In the genomic region with DNA sequence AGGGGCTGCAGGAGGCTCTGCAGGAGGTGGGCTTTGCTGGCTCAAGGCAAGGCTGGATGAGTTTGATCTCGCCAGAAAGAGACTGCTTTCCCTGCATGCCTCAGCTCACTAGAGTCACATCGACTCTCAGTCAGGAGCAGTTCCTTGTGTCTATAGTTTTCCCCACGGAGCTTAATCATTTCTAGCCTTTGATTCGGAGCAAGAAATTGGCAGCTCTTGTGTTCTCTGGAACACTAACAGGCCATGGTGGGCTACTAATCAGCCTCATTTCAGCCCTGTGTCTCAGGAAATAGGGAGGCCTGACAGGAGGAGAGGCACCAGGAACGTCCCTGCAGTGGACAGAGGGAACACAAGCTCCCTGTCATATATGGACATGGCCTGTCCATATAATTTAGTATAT, we compare ENCODE assay signal across 30 mouse cellular contexts. TPM values are rescaled to one million over a fixed set of nuclear protein-coding genes. Genes with fewer than 3 reads are reported as not detected.
"Had no signal": no experiment of that assay in that cellular context is flagged by ENCODE, and none has a peak within 500 bp of the region (broad histone marks: within the 10 kb centered on the region; RNA-seq: fewer than 3 reads in every experiment).

No protein-coding gene starts in this region.

- H3K4me3 ChIP-seq: embryonic facial prominence, embryonic 10.5 days; embryonic facial prominence, embryonic 12.5 days; embryonic facial prominence, embryonic 13.5 days; embryonic facial prominence, embryonic 15.5 days; erythroblast, embryonic 14.5 days; forebrain, embryonic 10.5 days; forebrain, embryonic 12.5 days; forebrain, embryonic 13.5 days; forebrain, embryonic 15.5 days; gastrocnemius, adult 2 months had no signal

- H3K9ac ChIP-seq: embryonic facial prominence, embryonic 12.5 days; embryonic facial prominence, embryonic 13.5 days; embryonic facial prominence, embryonic 15.5 days; forebrain, embryonic 12.5 days; forebrain, embryonic 13.5 days; forebrain, embryonic 15.5 days; forebrain, postnatal 0 days had no signal

- H3K4me2 ChIP-seq: embryonic facial prominence, embryonic 12.5 days; embryonic facial prominence, embryonic 13.5 days; embryonic facial prominence, embryonic 15.5 days; forebrain, embryonic 12.5 days; forebrain, embryonic 13.5 days; forebrain, embryonic 15.5 days had no signal

- H3K36me3 ChIP-seq: embryonic facial prominence, embryonic 10.5 days; embryonic facial prominence, embryonic 12.5 days; embryonic facial prominence, embryonic 13.5 days; embryonic facial prominence, embryonic 15.5 days; forebrain, embryonic 10.5 days; forebrain, embryonic 12.5 days; forebrain, embryonic 15.5 days had no signal

- ATAC-seq: forebrain, embryonic 13.5 days; forebrain, embryonic 14.5 days; forebrain, embryonic 15.5 days; forebrain, embryonic 16.5 days; forebrain, postnatal 0 days had no signal

- H3K9me3 ChIP-seq: embryonic facial prominence, embryonic 10.5 days; embryonic facial prominence, embryonic 12.5 days; embryonic facial prominence, embryonic 13.5 days; embryonic facial prominence, embryonic 15.5 days; forebrain, embryonic 10.5 days; forebrain, embryonic 12.5 days; forebrain, embryonic 13.5 days; forebrain, embryonic 15.5 days had no signal

- H3K27ac ChIP-seq: embryonic facial prominence, embryonic 10.5 days; embryonic facial prominence, embryonic 12.5 days; embryonic facial prominence, embryonic 13.5 days; embryonic facial prominence, embryonic 15.5 days; forebrain, embryonic 10.5 days; forebrain, embryonic 12.5 days; forebrain, embryonic 13.5 days; forebrain, embryonic 15.5 days; gastrocnemius, adult 2 months had no signal

- H3K4me1 ChIP-seq: embryonic facial prominence, embryonic 12.5 days; embryonic facial prominence, embryonic 13.5 days; embryonic facial prominence, embryonic 15.5 days; forebrain, embryonic 12.5 days; forebrain, embryonic 15.5 days had no signal

- H3K27me3 ChIP-seq: embryonic facial prominence, embryonic 13.5 days; embryonic facial prominence, embryonic 15.5 days; forebrain, embryonic 12.5 days; forebrain, embryonic 13.5 days; forebrain, embryonic 15.5 days had no signal

- DNase-seq: cerebellum, adult 2 months; cerebellum, adult 8-10 months; cerebellum, adult 9-10 months; cerebellum, adult 9-11 months; cerebellum, postnatal 10 days; cerebellum, postnatal 14 days; cerebellum, postnatal 25 days; cerebellum, postnatal 36 days; embryo, embryonic 11 days; forebrain, postnatal 0 days; gastrocnemius, adult 2 months; gastrocnemius, postnatal 10 days; gastrocnemius, postnatal 14 days; gastrocnemius, postnatal 25 days; gastrocnemius, postnatal 36 days; heart, adult 11 months; heart, adult 18-20 months had no signal

RNA-seq across cellular contexts. Expression of a gene that starts 2.6 kb away (rescaled TPM):
- polyA plus RNA-seq: embryonic facial prominence, embryonic 10.5 days; embryonic facial prominence, embryonic 11.5 days; embryonic facial prominence, embryonic 13.5 days; erythroblast, embryonic 14.5 days; forebrain, embryonic 11.5 days; forebrain, embryonic 12.5 days; forebrain, embryonic 13.5 days; forebrain, embryonic 14.5 days; forebrain, embryonic 15.5 days; forebrain, embryonic 16.5 days had no signal
